In genomic region chr19:56723331-56724125, GRCm38 (mm10) we compare ENCODE assay signal across 8 mouse cellular contexts. TPM values are rescaled to one million over a fixed set of nuclear protein-coding genes. Genes with fewer than 3 reads are reported as not detected.
DNase-seq lines count a peak whose midpoint lies in the region; ATAC-seq lines count a peak whose summit lies in the region.

No protein-coding gene starts in this region.

- H3K27ac ChIP-seq in heart, embryonic 12.5 days (ENCODE audit: poor library complexity, severe bottlenecking), result peak overlapping the region; percentile 30; the same call in 1 of the 2 replicates

- H3K27me3 ChIP-seq in heart, embryonic 12.5 days (replicated peaks), result peaks cover 21% of the 10 kb centered on the region

- H3K9ac ChIP-seq in heart, embryonic 12.5 days, result peak overlapping the region; percentile 79

- peak; percentile 52; the same call in 1 of the 2 replicates for ATAC-seq in heart, embryonic 12.5 days (ENCODE audit: insufficient number of reproducible peaks, low FRiP score)

- intact Hi-C loops in left cerebral cortex, postnatal 4 days (cut with DNase I), result no loop called here

- peak overlapping the region; percentile 62 for H3K4me3 ChIP-seq in heart, embryonic 12.5 days

- peaks cover 58% of the 10 kb centered on the region for H3K4me1 ChIP-seq in heart, embryonic 12.5 days (replicated peaks)

- 1% methylated on average over 71 of the region's 71 CpGs for WGBS in heart, embryonic 12.5 days

- H3K4me2 ChIP-seq in heart, embryonic 12.5 days, result peak overlapping the region; percentile 88

- peak; percentile 18 for DNase-seq in left cerebral cortex, postnatal 4 days
- DNase-seq in left cerebral cortex, adult 11 months (ENCODE audit: low spot score), result no peak
- DNase-seq in embryo, embryonic 11 days, result peak; percentile 66
- DNase-seq in kidney, postnatal 10 days, result peak; percentile 81
- peak; percentile 40 for DNase-seq in lung, postnatal 25 days (ENCODE audit: low spot score)
- DNase-seq in retina, postnatal 1 day, result peak; percentile 53
- DNase-seq in frontal cortex, postnatal 36 days (ENCODE audit: low spot score in 2 of 2), result no peak

- H3K9me3 ChIP-seq in heart, embryonic 12.5 days (replicated peaks), result no peaks in the 10 kb centered on the region

- no peaks in the 10 kb centered on the region for H3K36me3 ChIP-seq in heart, embryonic 12.5 days

RNA-seq across cellular contexts. Expression of gene Adrb1, which starts 1.5 kb away (rescaled TPM):
- total RNA-seq in left cerebral cortex, postnatal 4 days (2021), result 10 to 100 TPM; 10.4 to 12.2 TPM
- 3.9 and 4.2 TPM in 2 replicates for polyA plus RNA-seq in heart, embryonic 12.5 days (2016; fragmentation: Nextera tagmentation; extraction: Ambion mirVana)

Comparison
In these comparisons a context has a peak if more than half of its experiments do, and no peak if none do; other contexts are left out.
1. DNase-seq: peak in left cerebral cortex, postnatal 4 days (single experiment), embryo, embryonic 11 days (single experiment), kidney, postnatal 10 days (single experiment), lung, postnatal 25 days (single experiment) and retina, postnatal 1 day (single experiment); none in left cerebral cortex, adult 11 months (single experiment) and frontal cortex, postnatal 36 days (0 of 2).